Mouse (Mus musculus) induced T-regulatory cell, adult 2 months (primary cell): Measurements from ENCODE around the gene Exo1.

Source experiments
- DNase-seq: peaks from one replicate; pipeline ENCODE4 v3.0.0-alpha.2; 2012; ENCODE audit warnings: low read depth

Gene Exo1

DNA sequence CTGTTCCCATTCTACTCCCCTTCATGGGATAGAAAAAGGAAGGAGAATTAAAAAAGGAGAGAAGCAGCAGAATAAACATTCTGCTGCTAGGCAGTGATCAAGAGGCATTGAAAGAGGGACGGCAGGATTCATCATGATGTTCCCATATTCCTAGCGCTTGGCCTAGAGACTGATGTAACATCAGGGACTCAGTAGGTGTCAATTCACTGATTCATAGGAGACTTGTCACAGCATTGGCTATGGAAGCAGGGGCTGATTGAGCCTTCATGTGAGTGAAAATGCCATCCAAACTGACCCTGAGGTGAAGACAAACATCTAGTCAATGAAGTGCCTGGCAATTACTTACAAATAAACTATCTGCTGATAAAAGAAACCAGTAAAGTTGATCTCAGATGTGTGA lies 70.5 kb downstream of the Exo1 start:
- no peak for DNase-seq

GRCm38 (mm10) chr1:175961786-175962185 lies 81.4 kb downstream of the Exo1 start:
- no peak for DNase-seq
